Mouse (Mus musculus) urinary bladder, postnatal 36 days (tissue): ENCODE data around the gene Slc1a1.

ENCODE experiments used
- DNase-seq, 2 experiments: peaks; one replicate each; pipeline ENCODE4 v3.0.0; 2022; ENCODE audit warnings: low spot score in 2 of 2, mixed read lengths in 1 of 2

Gene Slc1a1

GRCm38 (mm10) chr19:28915602-28916250, 80.9 kb downstream of the Slc1a1 start:
- DNase-seq: no peak

DNA sequence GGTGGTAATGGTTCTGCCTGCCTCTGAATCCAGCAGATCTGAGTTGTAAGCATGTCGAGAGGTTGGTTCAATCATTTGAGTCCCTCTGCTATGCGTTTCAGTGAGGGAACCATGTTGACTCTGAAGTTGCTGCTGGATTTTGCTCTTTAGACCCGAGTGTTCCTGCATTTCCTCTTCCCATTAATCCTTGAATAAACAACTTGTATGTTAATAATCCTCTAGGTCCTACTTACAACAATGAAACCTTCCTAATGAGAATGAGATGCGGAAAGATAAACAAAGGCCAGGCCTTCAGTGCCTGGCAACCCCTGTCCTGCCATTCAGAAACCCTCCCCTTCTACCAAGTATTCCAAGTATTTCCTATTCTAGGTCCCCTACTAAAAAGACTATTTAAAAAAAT, 81.6 kb downstream of the Slc1a1 start:
- DNase-seq: no peak

- no peak for DNase-seq
Measured at GRCm38 (mm10) chr19:28917839-28918238, 83.0 kb downstream of the Slc1a1 start.

DNA sequence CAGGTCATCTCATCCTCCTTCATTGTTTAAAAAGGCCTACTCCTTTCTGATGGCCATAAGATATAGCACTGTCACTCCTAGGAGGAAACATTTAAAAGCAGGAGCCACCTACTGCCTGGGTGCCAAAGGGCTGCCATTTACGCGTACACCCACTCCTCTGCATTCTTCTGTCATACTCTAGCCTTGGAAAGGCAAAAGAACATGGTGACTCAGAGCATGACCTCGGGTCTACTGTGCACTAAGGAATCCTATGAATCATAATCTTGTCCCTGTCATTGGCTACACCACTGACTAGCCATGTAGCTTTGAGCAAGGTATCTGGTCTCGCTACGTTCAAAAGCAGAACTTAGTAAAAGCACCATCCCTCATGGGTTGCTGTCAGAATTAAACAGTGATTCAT, 91.5 kb downstream of the Slc1a1 start:
- DNase-seq: no peak

- DNase-seq: no peak
Measured at GRCm38 (mm10) chr19:28927396-28927795, 92.5 kb downstream of the Slc1a1 start.

DNA sequence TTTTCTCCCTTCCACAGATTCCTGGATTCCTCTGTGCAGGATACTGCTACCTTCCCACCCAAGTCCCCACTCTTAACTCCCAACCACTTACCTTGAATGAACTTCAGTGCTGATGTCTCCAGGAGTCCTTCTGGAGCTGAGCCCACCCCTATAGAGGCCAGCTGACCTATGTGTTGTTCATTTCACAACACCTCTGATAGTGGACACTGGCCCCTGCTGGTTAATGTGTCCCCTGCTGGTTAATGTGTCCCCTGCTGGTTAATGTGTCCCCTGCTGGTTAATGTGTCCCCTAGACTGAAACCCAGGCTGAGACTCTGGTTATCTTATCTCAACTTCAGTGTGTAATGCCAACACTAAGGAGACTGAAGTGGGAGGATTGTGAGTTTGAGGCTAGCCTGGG, 94.2 kb downstream of the Slc1a1 start:
- no peak for DNase-seq

GRCm38 (mm10) chr19:28934897-28935296, 100.0 kb downstream of the Slc1a1 start:
- DNase-seq: no peak

GRCm38 (mm10) chr19:28940135-28940874, 105.5 kb downstream of the Slc1a1 start:
- no peak for DNase-seq

- no peak for DNase-seq
Measured at GRCm38 (mm10) chr19:28941271-28941670, 106.4 kb downstream of the Slc1a1 start.

GRCm38 (mm10) chr19:28946782-28947181, 111.9 kb downstream of the Slc1a1 start:
- no peak for DNase-seq

DNA sequence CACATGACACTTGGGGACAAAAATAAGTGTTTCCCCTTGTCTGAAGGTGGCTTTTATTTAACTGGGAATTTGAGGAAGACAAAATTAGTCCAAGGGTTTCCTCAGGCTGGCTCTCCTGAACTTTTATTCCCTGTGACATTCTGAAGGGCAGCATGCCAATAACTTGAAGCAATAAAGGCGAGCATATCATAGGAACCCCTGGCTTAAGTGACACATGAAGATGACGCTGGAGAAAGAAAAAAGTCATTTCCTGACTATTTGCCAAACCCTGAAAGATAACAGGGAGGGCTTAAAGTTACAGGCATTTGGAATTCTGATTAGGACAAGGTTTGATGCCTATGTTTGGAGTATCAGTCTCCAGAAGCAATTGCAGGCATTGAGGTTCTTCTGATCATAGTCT, 112.5 kb downstream of the Slc1a1 start:
- DNase-seq: no peak

- DNase-seq: no peak
Measured at GRCm38 (mm10) chr19:28951251-28951650, 116.4 kb downstream of the Slc1a1 start.

GRCm38 (mm10) chr19:28963113-28963512, 128.3 kb downstream of the Slc1a1 start:
- DNase-seq: no peak

- no peak for DNase-seq
Measured at GRCm38 (mm10) chr19:28963513-28963841, 128.6 kb downstream of the Slc1a1 start.
